Mouse (Mus musculus): Measurements from ENCODE around the gene Pgr15l. TPM values are rescaled to one million over a fixed set of nuclear protein-coding genes. Genes with fewer than 3 reads are reported as not detected.

The Pgr15l gene
- polyA plus RNA-seq (2015; fragmentation: Nextera tagmentation; extraction: Ambion mirVana) = 0.13 and 0.15 TPM in 2 replicates

GRCm38 (mm10) chrX:97072369-97072768, at the start of gene Pgr15l:
Pgr15l (plus strand) TSS chrX:97072596.
- no peaks in the 10 kb centered on the region; the same call in 1 of the 2 replicates for H3K4me1 ChIP-seq
- 21% methylated on average over 19 of the region's 20 CpGs for WGBS

GRCm38 (mm10) chrX:97027540-97027939, 44.9 kb upstream of the Pgr15l start:
- H3K27me3 ChIP-seq (replicated peaks) = no peaks in the 10 kb centered on the region
- no peaks in the 10 kb centered on the region for H3K9me3 ChIP-seq
- no peak for ATAC-seq (replicated peaks)
- H3K4me2 ChIP-seq = no peak overlapping the region
- no peak overlapping the region for H3K27ac ChIP-seq
- no peak overlapping the region for H3K9ac ChIP-seq
- H3K36me3 ChIP-seq (replicated peaks) = no peaks in the 10 kb centered on the region
- H3K4me1 ChIP-seq = no peaks in the 10 kb centered on the region
- no peak overlapping the region for H3K4me3 ChIP-seq

More at GRCm38 (mm10) chrX:97072369-97072768, at the start of gene Pgr15l:
- Histone ChIP-seq H3K27me3 (replicated peaks) (no peaks in the 10 kb centered on the region; the same call in 1 of the 2 replicates), H3K36me3 (replicated peaks) (no peaks in the 10 kb centered on the region), H3K27ac (no peak within 1 kb of the TSS), H3K9ac (no peak within 1 kb of the TSS), H3K9me3 (no peaks in the 10 kb centered on the region), H3K4me3 (peak within 1 kb of the TSS; percentile 27), H3K4me2 (peak within 1 kb of the TSS; percentile 52)
- ATAC-seq (replicated peaks) = 0 out of 2 replicates have a peak, but pooled peaks have one; percentile 35

GRCm38 (mm10) chrX:97069816-97070215, 2.6 kb upstream of the Pgr15l start:
- Histone ChIP-seq H3K27ac (no peak overlapping the region), H3K36me3 (replicated peaks) (no peaks in the 10 kb centered on the region), H3K4me3 (peak overlapping the region; percentile 11; the same call in 1 of the 2 replicates), H3K4me2 (peak overlapping the region; percentile 37), H3K9ac (no peak overlapping the region), H3K27me3 (replicated peaks) (no peaks in the 10 kb centered on the region; the same call in 1 of the 2 replicates), H3K4me1 (no peaks in the 10 kb centered on the region; the same call in 1 of the 2 replicates), H3K9me3 (no peaks in the 10 kb centered on the region)
- 19% methylated on average over 11 of the region's 11 CpGs for WGBS
- peak; percentile 99 for ATAC-seq (replicated peaks)
